Mouse (Mus musculus) adrenal gland, postnatal 14 days (tissue): ENCODE results near the gene Exoc3l2. TPM values are rescaled to one million over a fixed set of nuclear protein-coding genes. Genes with fewer than 3 reads are reported as not detected.

Source experiments
- DNase-seq: peaks from one replicate; pipeline ENCODE4 v3.0.0; 2021; ENCODE audit warnings: mixed read lengths
- total RNA-seq: library from RNA; stranded (reverse); gene quantifications from 2 replicates; pipeline ENCODE4 v1.2.3, GENCODE M21; 2021

Gene Exoc3l2
- total RNA-seq, 1 experiment from 2014 or later: 21.8 TPM

DNA sequence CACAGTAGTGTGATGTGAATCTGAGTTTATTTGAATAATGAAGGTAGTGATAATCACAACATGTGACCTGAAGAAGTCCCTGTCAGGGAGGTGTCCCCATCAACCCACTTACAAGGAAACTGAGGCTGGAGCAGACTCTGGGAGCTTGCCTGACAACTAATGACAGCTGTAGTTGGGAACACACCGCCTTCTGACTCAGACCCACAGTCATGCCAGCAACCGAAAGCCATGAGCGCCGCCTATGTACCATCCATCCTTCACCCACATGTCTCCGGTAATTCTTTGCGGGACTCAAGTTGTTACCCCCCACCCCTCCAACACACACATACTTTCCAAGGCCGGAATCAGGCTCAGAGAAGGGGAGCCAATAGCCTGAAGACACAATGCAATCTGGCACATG is 6.5 kb upstream of the Exoc3l2 start:
- no peak for DNase-seq

GRCm38 (mm10) chr7:19457414-19458071 is 5.6 kb upstream of the Exoc3l2 start:
- no peak for DNase-seq

- DNase-seq: peak; percentile 85
Measured at GRCm38 (mm10) chr7:19458072-19458486, 5.1 kb upstream of the Exoc3l2 start.

DNA sequence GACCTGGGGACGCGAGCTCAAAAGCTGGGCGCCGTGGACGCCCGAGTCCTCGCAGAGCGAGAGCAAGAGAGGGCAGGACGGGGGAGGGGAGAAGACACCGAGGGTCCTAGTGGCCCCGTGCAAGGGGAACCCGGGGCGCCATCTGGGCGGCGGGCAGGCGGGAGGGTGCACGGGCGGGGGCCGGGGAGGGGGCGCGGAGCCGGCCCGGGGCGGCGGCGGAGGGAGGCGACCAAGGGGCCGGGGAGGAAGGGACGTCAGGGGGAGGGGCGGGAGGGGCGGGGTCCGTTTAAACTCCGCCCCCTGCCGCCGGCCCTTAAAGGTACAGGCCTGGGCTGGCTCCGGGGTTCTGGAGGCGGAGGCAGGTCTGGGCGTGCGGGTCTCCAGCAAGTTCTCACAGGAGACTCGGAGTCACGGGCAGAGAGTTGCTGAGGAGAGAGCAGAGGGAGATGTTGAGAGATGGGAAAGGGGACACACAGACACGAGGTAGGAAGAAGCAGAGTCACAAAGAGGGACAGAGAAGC is 4.5 kb upstream of the Exoc3l2 start, which contains the start of gene Mark4:
Mark4 (minus strand) TSS at position 231 of the 521 bp plus-strand sequence.
- DNase-seq: peak; percentile 90

- no peak for DNase-seq
Measured at GRCm38 (mm10) chr7:19459144-19459870, 3.8 kb upstream of the Exoc3l2 start.

DNA sequence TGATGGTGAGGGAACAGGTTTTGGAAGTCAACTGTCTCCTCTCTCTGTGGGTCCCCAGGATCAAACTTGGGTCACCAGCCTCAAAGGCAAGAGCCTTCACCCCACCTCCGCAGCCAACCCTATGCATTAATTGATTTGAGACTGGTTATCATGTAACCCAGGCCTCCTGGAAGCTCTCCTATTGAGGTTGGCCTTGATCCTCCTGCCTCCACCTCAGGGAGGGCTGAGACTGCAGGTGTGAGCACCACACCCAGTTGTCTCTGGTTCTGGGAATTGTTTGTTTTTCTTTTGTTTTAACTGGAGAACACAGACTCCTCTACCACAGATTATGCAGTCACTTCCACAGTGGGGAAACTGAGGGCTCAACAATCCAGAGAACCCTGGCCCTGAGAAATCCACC is 2.6 kb upstream of the Exoc3l2 start:
- no peak for DNase-seq

GRCm38 (mm10) chr7:19461488-19461887 is 1.6 kb upstream of the Exoc3l2 start:
- peak; percentile 81 for DNase-seq

DNA sequence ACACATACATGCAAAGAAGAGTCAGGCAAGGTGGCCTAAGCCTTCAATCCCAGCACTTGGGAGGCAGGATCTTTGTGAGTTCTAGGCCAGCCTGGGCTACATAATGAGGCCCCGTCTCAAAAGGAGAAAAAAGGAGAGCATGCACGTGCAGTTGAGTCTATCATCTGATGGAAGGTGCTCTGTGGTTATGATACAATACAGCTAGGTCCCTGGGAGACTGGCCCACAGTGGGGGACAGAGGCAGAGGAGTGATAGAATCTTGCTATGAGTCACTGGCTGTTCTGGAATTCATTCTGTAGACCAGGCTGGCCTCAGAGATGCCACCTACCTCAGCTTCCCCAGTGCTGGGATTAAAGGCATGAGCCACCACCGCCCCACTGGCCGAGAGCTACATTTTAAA is 688 bp upstream of the Exoc3l2 start:
- DNase-seq: no peak

- peak; percentile 63 for DNase-seq
Measured at GRCm38 (mm10) chr7:19464367-19465307, 1.5 kb downstream of the Exoc3l2 start.

DNA sequence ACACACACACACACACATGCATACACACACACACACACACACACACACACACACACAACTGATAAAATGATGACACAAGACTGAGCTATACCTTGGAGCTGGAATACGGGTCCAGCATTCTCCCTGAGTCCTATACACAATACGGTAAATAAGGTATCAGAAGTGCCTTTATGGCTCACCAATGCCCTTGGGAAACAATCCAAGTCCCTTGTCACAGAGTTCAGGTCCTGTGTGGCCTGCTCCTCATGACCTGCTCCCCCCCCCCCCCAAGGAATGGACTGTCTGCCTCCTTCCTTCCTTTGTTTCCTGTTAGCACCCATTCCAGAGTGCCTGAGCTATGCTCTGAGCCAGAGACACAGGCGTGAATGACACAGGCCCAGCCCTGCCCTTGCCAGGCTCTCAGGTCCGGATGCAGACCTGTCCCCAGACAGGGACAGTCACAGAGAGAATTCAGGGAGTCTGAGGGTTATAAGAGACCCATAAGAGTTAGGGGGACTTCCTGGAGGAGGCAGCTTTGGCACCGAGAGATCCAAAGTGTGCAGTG is 3.5 kb downstream of the Exoc3l2 start:
- DNase-seq: no peak

GRCm38 (mm10) chr7:19467638-19468037 is 4.5 kb downstream of the Exoc3l2 start:
- DNase-seq: no peak

DNA sequence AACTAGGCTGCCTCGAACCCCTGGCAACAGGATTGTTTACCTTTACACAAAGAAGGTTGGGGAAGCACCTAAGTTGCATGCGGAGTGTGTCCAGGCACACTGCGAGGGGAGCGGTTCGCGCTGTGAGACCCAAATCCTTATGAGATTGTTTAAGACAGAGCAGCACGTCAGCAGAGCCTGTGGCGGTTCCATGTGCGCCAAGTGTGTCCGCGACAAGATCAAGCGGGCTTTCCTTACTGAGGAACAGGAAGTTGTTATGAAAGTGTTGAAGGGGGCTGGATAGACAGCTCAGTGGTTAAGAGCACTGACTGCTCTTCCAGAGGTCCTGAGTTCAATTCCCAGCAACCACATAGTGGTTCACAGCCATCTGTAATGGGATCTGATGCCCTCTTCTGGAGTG is 5.1 kb downstream of the Exoc3l2 start:
- no peak for DNase-seq

- DNase-seq: no peak
Measured at GRCm38 (mm10) chr7:19469404-19469803, 6.3 kb downstream of the Exoc3l2 start.

- DNase-seq: no peak
Measured at GRCm38 (mm10) chr7:19470308-19470707, 7.2 kb downstream of the Exoc3l2 start.

DNA sequence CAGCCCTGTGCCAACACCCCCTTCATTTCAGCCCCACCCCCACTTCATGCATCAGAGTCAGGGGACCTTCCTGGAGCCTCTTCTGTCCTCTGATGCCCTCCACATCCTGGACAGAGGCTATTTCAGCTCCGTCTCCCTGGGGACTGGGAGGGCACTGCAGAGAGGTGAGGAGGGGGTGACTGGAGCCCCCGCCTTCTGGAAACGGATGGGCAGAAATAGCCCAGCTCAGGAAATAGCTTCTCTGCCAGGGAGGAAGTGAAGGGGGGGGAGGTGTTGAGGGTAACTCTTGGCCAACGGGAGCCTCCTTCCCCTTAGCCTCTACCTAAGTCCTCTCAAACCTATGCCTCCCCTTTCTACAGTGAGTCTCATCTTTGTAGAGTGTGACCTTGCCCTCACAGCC is 9.3 kb downstream of the Exoc3l2 start:
- DNase-seq: peak; percentile 70

DNA sequence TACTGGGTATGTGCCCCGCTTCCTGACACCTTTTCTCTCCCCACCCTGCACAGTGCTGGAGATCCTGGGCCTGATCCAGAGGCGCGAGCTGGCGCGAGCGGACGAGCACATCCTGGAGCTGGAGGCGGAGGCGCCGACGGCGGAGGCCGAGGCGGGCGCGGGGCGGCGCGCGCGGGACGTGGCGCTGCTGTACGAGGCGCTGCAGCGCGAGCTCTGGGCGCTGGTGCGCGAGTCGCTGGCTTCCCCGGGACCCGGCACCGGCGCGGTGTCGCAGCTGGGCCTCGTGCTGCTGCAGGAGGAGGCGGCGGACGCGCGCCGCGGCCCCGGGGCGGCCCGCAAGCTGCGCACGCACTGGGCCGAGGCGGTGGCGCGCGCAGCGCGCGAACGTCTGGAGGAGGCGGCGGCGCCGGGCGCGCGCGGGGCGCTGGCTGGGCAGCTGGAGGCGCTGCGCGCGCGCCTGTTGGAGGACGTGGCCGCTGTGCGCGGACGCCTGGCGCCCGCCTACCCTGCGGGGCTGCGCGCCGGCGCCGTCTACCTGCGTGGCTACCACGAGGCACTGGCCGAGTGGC is 10.8 kb downstream of the Exoc3l2 start:
- DNase-seq: peak; percentile 92

DNA sequence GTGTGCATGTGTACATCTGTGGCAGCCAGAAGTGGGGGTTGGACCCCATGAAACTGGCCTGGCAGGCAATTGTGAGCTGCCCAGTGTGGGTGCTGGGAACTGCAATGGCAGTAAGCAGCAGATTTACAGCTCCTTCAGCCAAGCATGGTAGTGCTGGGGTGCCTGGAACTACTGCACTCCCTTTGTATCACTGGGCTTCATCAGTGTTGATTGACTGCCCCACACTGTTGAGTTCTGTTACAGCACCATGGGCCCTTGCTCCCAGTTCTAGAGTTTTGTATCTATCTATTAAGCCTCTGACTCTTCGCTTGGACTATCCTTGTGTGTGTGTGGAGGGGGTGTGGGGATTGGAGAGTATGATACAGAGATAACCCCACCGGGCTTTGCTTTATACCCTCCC is 14.0 kb downstream of the Exoc3l2 start:
- no peak for DNase-seq

- peak; percentile 50 for DNase-seq
Measured at GRCm38 (mm10) chr7:19477624-19478384, 14.7 kb downstream of the Exoc3l2 start.

DNA sequence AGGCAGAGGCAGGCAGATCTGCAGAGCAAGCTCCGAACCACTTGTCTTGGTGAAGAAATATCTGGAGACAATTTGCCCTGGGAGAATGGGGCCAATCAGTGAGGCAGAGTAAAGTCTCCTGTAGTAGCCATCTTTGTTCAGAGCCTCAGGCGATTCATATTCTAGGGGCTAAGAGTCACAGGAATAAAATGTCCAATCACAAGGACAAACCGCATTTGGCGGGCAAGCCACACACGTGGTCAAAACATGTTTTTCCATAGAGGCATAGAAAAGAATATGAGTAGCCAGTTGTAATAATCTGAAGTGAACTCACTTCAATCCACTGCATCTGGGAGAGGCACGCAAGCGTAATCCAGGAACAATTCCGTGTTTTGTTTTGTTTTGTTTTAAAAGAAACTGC is 20.1 kb downstream of the Exoc3l2 start:
- DNase-seq: no peak

DNA sequence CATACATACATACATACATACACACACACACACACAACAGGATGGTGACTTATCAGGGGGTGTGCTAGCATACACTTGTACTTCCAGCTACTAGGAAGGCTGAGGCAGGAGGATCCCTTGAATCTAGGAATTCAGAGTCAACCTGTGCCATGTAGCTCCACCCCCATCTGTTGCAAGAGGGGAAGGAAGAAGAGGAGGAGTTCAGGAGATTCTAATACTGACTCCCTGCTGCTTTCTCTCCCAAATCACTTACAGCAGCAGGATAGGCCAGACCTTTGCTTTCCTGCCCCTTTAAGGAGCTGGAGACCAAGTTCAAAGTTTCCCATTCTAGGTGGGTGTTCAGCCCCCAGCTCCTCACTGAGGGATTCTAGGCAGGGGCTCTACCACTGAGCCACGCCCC is 22.4 kb downstream of the Exoc3l2 start:
- no peak for DNase-seq

DNA sequence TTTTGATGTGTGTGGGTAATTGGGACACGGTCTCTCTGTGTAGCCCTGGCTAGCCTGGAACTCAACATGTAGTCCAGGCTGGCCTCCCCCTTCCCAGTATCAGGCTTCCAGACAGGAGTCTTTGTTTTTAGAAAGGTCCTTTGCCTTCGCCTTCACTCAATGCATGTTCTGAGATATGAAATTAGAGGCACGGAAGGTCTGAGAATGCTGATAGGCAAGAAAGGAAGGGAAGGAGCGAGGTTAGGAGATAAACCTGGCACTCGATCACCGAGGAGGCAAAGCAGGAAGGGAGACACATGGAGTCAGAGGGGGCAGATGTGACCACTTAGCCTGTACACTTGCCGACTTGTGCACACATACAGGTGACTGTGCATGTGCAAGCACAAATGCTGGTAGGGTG is 23.4 kb downstream of the Exoc3l2 start:
- no peak for DNase-seq
